Mouse (Mus musculus) adrenal gland, postnatal 25 days (tissue): ENCODE results near the gene Galnt7. TPM values are rescaled to one million over a fixed set of nuclear protein-coding genes. Genes with fewer than 3 reads are reported as not detected.

Source experiments
- DNase-seq: peaks from one replicate; pipeline ENCODE4 v3.0.0; 2021; ENCODE audit warnings: mixed read lengths
- total RNA-seq: library from RNA; stranded (reverse); gene quantifications from 2 replicates; pipeline ENCODE4 v1.2.3, GENCODE M21; 2021

Gene Galnt7
- total RNA-seq, 1 experiment from 2014 or later = 17.2 TPM

- DNase-seq = peak; percentile 66
These were observed 153.9 kb downstream of the Galnt7 start for GRCm38 (mm10) chr8:57498847-57499511.

- DNase-seq = no peak
These were observed 154.4 kb downstream of the Galnt7 start for GRCm38 (mm10) chr8:57498494-57498846.

- no peak for DNase-seq
These were observed 161.0 kb downstream of the Galnt7 start for GRCm38 (mm10) chr8:57491873-57492272.

GRCm38 (mm10) chr8:57489896-57490295 is 162.9 kb downstream of the Galnt7 start:
- no peak for DNase-seq

DNA sequence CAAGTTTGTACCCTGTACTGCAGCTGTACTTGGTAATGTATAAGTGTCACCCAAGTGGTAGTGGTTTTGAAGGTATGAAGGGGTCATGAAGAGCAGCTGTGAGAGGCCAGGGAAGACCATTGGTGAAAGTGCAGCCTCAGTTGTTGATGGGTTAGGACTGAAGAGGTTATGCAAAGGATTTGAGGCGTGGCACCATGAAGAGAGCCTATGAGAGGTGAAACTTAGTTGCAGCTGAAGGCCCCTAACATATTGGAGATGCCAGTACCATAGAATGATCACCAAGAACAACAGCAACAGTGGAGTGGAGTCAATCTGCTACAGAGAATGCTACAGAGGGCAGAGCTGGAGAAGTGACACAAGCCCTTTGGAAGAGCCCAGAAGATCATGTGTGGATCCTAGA is 163.5 kb downstream of the Galnt7 start:
- DNase-seq = no peak

DNA sequence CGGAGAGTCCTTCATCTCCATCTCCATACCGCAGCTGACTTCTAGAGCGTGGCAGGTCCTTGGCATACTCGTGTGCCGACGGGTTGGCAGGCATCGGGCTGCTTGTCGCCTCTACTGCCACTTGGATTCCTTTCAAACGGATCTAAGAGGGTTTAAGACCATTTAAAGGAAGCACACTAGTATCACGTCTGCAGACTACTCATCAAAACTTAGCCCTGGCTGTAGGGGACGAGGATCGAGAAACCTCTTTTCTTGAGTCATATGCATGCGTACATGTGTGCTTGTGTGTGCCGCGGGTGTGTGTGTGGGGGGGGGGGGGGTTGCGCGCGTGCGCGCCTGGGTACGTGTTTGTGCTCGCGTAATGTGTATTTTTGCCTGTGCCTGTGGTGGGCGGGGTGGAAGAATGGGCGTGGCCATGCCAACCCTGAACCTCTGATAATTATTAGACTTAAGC is 164.5 kb downstream of the Galnt7 start:
- peak; percentile 65 for DNase-seq

- peak; percentile 98 for DNase-seq
These were observed 165.2 kb downstream of the Galnt7 start, which contains the start of gene Sap30 for GRCm38 (mm10) chr8:57487441-57488155. Gene Sap30 (minus strand): TSS chr8:57487860.

DNA sequence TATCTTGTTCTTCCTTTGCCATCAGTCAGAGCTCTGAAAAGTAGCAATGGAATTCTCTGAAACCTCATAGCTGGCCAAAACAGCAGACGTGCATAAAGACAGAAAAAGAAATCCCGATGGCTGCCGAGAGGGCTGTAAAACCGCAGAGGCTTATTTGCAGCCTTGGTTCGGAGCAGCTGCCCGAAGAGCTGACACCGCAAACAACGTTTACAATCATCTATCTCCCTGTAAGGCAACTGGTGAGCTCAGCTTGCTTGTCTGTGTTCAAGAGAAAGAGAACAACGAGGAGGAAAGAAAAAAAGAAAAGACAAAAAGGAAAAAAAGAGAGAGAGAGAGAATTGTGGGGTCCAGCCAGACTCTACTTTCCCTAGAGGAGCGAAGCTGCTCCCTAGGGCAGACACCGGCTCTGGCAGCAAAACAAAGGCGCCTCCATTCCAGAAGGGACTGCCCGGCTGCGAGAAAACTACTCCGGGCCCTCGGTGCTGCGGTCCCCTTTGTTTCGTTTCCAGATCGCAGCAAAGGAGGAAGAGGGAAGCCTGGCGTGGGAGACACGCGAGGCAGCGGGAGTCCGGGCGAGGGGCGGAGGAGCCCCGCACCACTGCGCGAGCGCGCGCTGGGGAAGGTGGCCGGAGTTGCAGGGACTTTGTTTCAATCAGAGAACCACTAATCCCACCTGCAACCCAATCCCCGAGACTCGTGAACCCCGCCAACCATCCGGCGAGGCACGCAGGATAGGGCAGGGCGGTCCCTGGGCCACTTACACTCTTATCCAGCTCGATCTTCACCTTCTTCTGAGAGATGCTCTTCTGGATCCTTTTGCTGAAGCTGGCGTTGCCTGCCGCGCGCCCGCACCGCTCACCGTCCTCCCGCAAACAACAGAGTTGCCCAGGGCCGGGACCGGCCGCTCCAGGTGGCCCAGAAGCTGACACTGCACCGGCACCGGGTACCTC is 166.1 kb downstream of the Galnt7 start:
- peak; percentile 46 for DNase-seq

DNA sequence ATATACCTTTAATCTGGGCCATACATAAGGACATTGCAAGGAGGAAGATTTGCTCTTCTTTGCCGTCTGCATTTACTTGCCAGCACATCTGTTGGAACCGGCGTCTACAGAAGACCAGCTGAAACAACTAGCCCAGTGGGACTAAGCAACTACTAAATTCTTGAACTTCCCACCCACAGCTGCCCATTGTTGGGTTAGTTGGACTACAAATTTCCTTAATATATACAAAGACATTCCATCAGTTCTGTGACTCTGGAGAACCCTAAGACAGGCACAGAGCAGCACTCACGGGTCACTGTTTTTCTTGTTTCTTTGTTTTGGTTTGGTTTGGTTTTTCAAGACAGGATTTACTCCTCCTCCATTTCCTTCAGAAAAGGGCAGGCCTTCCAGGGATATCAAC is 172.2 kb downstream of the Galnt7 start:
- no peak for DNase-seq

GRCm38 (mm10) chr8:57479700-57480099 is 173.1 kb downstream of the Galnt7 start:
- DNase-seq = no peak

GRCm38 (mm10) chr8:57478406-57478805 is 174.4 kb downstream of the Galnt7 start:
- no peak for DNase-seq

Other genes with a start within 250 kb of the Galnt7 start
- gene Scrg1, start 197.1 kb downstream of the Galnt7 start, total RNA-seq = not detected in 2 replicates
- gene Sap30, start 165.2 kb downstream of the Galnt7 start, total RNA-seq = 12.4 and 15.1 TPM in 2 replicates
- gene Hmgb2, start 141.1 kb downstream of the Galnt7 start, total RNA-seq = 28.0 and 35.7 TPM in 2 replicates